Mouse (Mus musculus) testis, adult 2 months (tissue): ENCODE results near the gene Irgm2.
"Not testable (repeated sequence)": the region's sequence is repeated elsewhere in the genome, so short reads cannot be mapped to it uniquely, and the experiment has no call there.

Experiments used
- CTCF ChIP-seq: fragments of 200-500 bp; IDR thresholded peaks from 2 replicates; pipeline ENCODE4 v1.5.1; 2012; ENCODE audit warnings: low read depth, mild to moderate bottlenecking, inconsistent platforms, low read length, moderate library complexity; ENCODE audit not compliant: control insufficient read depth, insufficient read depth, insufficient replicate concordance
- POLR2A ChIP-seq: fragments of 200-500 bp; IDR thresholded peaks from 2 replicates; pipeline ENCODE4 v1.6.1; 2012; ENCODE audit warnings: low read depth, mild to moderate bottlenecking, inconsistent platforms, low read length, moderate library complexity; ENCODE audit not compliant: control insufficient read depth

DNA sequence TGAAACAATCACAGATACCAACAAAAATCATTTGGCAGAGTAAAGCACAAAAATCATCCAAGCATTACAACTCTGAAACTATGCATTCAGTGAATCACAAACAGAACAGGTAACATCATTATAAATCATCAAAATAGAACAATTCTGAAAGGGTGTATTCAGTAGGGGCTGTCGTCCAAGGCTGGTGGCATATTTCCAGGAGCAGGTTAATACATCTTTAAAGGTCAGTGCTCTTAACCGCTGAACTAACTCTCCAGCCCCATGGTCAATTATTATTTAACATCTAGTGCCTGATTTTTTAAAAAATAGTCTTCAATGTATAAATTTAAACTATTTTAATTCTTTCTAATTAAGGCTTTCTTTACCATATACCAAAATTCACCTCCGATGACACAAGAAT, 35.1 kb downstream of the Irgm2 start:
- not testable (repeated sequence) for TF ChIP-seq CTCF, POLR2A
